Mouse (Mus musculus): ENCODE measurements around the gene Prickle1. TPM values are rescaled to one million over a fixed set of nuclear protein-coding genes. Genes with fewer than 3 reads are reported as not detected.

Gene Prickle1
- polyA plus RNA-seq, 1 experiment: 9.8 TPM

DNA sequence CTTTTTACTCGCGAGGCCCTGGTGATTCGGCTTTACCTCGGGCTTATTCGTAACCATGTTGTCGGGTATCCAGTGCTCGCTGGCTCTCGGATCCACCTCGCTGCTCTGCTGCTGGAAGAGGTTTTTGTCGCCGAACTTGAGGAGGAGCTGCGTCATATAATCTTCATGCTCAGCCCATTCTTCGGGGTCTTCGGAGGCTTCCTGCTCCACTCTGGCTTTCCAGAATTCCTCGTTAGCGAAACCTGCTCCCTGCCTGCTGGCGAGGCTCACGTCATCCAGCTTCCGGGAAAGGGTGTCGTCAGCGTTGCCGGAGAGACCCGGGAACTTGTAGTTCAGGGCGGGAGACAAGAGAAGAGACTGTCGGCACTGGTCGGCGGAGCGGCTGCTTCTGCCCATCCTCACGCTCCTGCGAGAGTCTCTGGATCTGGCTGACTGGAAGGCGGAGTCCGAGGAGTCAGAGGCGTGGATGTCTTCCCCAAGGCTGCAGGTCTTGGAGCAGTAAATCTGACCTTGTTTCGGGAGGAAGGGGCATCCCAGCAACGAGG, 92.4 kb downstream of the Prickle1 start:
- no peak for DNase-seq (ENCODE audit: low read depth)

DNA sequence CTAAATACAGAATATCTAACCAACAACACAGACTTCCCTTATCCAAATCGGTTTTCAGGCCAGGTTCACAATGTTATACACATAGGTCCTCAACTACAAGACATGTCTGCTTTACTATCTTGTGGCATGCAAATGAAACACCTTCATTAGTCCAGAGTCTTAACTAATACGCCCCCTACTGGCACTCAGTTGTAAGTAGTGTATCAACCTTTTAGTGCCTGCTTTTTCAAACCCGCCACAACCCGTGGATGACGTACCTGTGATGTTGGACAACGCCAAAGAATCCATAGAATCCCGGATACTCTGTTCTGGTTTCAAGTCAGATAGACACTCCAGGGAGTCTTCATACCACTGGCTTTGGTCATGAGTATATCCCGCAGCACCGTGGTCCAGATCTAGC, 93.0 kb downstream of the Prickle1 start:
- no peak for DNase-seq (ENCODE audit: low read depth)

DNA sequence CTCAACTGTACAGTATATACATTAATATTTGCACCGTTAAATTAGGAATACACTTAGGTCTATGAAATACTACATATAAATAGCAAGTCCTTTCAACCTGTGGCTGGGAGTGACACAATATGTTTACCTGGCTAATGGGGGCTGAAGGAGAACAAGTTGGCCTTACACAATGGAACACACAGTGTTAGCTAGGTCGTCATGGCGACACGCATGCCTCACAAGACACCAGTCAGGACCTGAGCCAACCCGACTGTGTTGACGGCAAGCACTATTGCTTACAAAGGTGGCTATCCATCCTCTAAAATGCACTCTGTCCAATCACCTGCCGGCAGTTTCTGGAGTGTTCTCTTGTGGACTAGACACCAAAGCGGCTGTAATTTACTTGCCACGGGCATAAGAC, 95.8 kb downstream of the Prickle1 start:
- no peak for DNase-seq (ENCODE audit: low read depth)

DNA sequence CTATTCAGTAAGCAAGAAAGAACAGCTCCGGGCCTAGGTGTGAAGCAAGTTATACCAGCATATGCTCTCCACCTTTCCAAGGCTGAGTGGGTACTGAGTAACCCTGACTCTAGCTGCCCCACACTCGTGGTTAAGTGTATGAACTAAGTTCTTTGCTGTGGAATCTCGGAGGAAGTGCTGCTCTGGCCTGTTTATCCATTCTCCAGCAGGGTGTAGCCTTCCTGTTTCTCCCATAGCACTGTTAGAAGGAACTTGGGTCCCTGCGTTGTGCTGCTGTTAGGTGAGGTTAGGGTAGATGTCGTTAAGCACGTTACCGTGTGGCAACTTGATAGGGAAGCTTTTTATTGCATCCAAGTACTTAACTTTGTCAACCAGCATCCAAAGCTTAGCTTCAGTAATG, 101.0 kb downstream of the Prickle1 start:
- no peak for DNase-seq (ENCODE audit: low read depth)

DNA sequence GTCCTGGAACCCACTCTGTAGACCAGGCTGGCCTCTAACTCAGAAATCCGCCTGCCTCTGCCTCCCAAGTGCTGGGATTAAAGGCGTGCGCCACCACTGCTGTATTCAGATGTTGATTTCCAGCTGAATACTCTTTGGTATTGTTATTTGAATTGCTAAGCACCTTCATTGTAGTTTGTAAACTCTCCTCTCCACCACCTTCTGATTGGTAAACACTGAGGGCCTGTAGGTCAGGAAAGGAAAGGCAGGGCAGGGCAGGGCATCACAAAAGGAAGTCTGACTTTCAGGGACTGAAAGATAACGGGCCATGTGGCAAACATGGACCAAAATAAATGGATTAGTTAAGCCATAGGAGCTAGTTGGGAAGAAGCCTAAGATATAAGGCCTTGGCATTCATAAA, 106.1 kb downstream of the Prickle1 start:
- DNase-seq (ENCODE audit: low read depth): no peak

DNA sequence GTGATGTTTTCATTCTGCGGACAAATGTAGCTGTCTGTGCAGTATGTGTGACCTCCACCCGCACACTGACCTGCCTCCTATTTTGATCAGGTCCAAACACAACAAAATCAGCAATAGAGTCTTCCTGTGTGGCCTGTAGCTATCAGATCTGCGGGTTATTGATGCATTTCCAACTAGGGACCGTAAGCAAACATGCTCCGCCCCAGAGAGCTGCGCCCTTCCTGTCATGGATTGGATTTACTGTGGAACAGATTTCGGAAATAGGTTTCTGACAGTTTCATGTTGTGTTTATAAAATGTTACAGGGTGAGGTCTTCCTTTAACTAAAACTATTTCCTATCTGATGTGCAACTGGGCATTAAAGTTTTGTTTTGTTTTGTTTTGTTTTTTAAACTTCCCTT, 109.6 kb downstream of the Prickle1 start:
- no peak for DNase-seq (ENCODE audit: low read depth)

DNA sequence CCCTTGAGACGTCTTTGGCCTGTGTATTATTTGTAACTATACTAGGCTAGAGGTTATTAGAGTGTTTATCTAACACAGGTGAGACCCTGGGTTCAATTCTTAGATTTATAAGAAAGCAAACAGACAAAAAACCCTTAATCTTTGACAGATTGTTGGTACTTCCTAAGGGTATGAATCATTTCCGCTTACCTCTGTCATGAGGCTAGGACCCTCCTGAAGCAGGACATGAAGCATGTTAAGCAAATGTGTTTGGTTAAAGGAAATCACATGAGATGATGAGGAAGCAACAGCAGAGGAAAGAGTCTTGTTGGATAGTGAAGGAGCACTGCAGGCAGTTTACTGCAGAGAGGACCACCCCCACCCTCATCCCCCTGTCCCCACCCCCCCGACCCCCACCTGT, 110.4 kb downstream of the Prickle1 start:
- no peak for DNase-seq (ENCODE audit: low read depth)

DNA sequence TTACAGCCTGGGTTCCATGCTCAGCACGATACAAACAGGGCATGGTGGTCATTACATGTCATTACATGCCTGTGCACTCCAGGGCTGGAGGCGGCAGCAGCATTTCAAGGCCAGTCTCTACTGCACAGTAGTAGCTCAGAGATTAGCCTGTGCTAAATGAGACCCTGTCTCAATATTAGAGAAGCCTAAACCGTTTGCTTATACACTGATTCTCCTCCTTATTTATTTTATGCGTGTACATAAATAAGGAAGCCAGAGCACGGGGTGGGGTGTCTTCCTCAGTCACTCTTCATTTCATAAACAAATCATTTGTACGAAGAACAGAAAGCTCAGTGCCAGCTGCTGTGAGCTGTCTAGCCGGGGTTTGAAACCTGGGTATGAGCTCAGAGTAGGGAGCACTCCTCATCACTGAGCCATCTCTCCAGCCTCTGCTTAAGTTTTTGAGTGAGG, 111.4 kb downstream of the Prickle1 start:
- DNase-seq (ENCODE audit: low read depth): no peak

DNA sequence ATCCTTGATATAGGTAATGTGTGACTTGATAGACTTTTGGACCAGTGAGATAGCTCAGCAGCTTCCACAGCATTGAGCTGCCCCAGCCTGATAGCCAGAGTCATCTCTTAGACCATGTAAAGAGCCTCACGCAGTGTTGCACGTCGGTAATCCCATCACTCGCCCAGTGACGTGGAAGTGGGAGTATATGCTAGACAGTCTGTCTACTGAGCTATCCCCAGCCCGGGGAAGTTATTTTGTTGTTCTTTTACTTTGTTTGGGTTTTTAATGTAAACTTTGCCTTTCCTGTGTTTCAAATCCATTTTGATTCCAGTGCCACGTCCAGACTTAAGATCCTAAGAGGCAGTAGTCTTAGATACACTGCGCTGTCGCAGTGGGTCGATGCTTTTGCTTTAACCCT, 114.6 kb downstream of the Prickle1 start:
- no peak for DNase-seq (ENCODE audit: low read depth)

DNA sequence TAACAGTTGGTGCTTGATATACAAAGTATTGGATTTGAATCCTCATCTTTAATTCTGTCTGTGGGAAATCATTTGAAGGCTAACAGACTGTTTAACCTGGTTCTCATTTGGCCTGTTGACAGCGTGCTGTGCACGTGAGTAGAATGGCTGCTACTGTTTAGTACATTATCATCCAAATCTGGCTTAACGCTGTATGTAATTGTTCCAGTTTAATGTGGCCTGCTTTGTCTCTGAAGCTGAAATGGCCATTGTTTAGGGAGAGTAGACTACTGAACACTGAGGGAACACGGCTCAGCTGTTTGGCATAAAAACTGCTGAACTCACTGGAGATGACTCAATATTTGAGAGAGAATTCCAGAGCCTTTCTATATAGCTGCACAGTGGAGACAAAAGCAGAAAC, 116.2 kb downstream of the Prickle1 start:
- DNase-seq (ENCODE audit: low read depth): no peak

DNA sequence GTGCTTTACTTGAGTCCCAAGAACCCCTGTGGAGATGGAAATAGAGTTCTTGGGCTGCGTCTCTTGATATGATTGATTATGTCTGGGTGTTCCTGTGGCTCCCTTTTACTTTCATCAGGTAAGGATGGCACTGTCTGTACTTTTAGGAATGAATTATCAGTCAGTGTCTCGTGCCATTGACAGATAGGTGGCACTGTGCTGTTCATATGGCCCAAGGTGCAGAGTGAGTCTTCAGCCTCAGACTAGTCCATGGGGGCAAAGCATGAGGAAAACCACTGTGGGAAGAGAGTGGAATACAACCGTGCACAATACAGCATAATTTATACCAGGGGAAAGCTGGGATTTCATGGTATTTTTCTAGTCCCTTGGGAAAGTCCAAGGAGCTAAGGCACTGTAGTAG, 117.0 kb downstream of the Prickle1 start:
- DNase-seq (ENCODE audit: low read depth): no peak

DNA sequence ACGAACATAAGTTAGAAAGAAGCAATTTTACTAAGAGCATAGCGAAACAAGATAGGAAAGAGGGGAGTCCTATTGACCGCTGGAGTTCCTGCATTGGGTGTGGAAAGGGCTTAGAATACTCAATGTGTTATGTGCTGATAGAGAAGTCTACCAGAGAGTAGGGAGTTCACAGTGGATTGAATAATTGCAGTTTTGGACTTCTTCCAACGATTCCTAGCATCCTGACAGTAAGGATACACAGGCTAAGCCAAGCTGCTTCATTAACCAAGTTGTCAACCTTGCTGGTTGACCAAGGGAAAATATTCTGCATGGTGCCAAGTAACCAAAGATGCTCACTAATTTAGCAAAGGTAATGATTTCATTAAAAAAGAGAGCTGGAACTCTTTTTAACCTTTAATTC, 118.0 kb downstream of the Prickle1 start:
- DNase-seq (ENCODE audit: low read depth): no peak

DNA sequence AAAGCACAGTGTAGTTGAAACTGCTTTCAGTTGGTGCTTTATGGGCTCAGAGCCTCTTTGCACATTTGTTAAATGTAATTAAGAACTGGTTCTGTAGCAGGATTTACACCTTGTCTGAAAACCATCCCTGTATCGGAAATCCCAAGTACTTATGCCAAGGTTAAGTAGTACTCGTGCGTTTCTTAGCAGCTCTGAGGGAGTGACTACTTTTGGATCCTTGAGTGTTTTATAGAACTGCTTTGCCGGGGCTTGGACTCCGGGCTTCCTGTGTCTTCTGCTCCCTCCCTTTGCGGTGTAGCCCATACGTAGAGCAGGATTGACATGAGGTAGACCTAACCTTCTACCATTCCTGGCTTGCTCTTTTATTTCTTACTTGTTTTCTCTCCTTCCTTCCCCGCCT, 120.0 kb downstream of the Prickle1 start:
- no peak for DNase-seq (ENCODE audit: low read depth)

DNA sequence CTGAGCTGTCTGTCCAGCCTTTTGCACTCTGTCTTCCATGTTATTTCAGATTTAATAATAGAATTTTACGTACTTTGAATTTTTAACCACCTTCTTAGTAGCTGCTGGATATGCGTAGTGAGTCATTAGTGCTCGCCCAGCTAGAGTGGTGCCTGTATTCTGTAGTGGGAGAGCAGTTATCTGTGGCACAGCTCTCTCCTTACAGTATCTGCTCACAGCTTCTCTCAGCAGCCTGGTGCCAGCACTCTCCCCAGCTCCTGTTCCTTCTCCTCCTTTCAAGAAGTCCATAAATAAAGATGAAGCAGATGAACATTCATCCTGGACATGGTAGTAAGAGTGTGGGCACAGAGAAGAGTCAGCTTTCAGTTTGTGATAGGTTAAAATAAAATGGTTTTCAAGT, 121.4 kb downstream of the Prickle1 start:
- no peak for DNase-seq (ENCODE audit: low read depth)

DNA sequence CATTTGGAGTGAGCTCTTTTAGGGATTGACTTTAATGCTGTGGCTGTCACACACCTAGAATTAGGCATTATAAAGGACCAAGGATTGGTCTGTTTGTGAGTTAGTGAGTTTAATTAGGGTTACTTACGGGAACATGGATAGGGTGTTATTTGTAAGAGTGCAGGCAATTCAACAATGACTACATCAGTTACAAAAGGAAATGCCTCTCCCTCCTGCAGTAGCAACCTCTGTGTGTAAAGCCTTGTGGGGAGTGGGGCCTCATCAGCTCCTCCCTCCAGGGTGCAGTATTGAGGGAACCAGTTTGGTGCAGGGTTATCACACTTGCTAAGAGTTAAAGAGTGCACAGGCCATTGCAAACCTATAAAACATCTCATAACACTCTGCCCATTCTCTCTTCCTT, 123.6 kb downstream of the Prickle1 start:
- DNase-seq (ENCODE audit: low read depth): no peak

DNA sequence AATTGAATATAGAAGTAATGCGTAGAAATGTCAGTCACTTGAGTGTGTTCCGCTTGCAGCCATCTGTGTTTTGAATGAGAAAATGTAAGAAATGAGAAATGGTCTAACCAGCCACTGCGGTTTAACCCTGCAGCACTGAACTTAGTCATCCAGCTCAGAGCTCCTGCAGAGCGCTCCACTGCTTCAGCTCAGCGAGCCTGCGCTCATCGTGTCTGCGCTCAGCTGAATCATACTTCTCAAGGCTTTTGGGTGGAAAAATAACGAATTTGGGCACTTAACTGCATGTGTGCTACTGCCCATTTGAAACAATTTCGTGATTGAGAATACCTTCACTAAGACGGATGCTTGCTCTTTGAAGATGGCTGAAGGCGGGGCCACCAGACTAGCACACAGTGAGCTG, 124.0 kb downstream of the Prickle1 start:
- no peak for DNase-seq (ENCODE audit: low read depth)

DNA sequence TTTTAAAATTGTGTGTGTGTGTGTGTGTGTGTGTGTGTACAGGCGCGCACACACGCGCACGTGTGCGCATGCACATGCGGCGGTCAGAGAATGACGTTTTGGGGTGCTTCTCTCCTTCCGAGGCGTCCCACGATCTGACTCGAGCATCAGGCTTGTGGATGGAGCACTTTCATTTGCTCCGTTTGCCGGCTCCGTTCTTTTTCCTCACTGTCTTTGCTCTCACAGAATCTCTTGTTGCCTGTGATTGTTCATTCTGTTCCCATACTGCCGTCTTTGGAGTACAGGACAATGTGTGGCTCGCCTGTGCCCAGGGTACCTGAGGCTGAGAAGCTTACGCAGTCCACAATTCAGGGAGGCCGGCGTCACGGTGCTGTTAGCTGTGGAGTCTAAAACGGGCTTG, 134.6 kb downstream of the Prickle1 start:
- DNase-seq (ENCODE audit: low read depth): no peak

DNA sequence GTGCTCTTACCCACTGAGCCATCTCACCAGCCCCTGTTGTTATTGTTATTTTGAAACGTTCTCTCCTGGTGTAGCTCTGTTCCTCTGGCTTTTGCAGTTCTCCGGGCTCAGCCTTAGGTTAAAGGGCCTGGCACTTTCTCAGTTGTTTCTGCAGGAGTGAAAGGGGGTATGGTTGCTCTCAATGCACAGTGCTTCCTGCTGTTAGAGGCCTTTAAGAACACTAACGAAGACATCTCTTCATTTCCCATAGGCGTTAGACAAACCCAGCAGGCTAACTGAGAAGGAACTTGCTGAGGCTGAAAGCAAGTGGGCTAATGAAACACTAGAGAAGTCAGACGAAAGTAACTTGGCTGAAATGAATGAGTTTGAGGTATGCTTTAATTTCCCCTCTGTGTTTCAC, 136.3 kb downstream of the Prickle1 start:
- no peak for DNase-seq (ENCODE audit: low read depth)

DNA sequence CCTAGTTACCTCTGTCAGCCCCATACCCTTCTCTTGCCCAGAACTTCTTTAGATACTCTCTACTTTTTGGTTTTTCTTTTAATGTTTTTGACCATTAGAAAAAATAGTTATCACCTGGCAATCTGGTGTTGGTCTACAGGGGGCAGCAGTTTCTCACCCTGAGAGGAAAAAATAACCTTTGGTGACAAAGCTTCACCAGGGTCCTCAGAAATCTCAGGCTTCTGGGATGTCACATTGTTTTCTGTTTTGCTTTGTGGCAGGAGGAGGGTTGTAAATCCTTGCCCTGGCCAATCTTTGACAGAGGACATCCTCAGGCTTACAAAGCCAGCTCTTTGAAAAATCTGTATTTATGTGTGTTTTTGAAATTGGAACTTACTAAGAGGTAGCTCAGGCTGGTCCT, 139.7 kb downstream of the Prickle1 start:
- no peak for DNase-seq (ENCODE audit: low read depth)

DNA sequence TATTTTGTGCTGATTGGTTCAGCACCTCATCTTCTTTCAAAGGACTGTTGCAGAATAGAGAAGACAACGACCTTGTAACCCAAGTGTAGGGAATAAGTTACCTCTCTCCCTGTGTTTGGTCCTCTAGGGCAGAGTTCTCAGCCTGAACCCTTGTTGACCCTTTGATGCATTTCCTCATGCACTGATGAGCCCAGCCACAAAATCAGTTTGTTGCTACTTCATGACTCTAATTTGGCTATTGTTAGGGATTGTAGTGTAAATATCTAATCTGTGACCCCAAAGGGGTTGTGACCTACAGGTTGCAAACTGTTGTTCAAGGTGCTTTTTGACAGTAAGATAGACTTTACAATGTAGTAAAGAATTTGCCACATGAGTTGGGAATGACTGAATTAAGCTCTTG, 142.4 kb downstream of the Prickle1 start:
- DNase-seq (ENCODE audit: low read depth): no peak

All from gonadal fat pad, adult 2 months (tissue).